Mouse (Mus musculus) skeletal muscle tissue, adult 2 months (tissue): ENCODE measurements around the gene Srebf1.

Experiments used
- DNase-seq: peaks from one replicate; pipeline ENCODE4 v3.0.0-alpha.2; 2012; ENCODE audit warnings: low read depth, low spot score

Gene Srebf1

GRCm38 (mm10) chr11:60182116-60182670, 40.2 kb downstream of the Srebf1 start:
- peak; percentile 72 for DNase-seq

GRCm38 (mm10) chr11:60178506-60178905, 43.9 kb downstream of the Srebf1 start:
- no peak for DNase-seq

GRCm38 (mm10) chr11:60178005-60178404, 44.4 kb downstream of the Srebf1 start:
- DNase-seq = no peak

- no peak for DNase-seq
Observed at GRCm38 (mm10) chr11:60176975-60177657, 45.3 kb downstream of the Srebf1 start.

- DNase-seq = peak; percentile 83
Observed at GRCm38 (mm10) chr11:60176182-60176974, 46.0 kb downstream of the Srebf1 start.

GRCm38 (mm10) chr11:60175371-60176181, 46.8 kb downstream of the Srebf1 start:
- DNase-seq = peak; percentile 82

GRCm38 (mm10) chr11:60173606-60174184, 48.7 kb downstream of the Srebf1 start:
- DNase-seq = no peak

- no peak for DNase-seq
Observed at GRCm38 (mm10) chr11:60172074-60172473, 50.3 kb downstream of the Srebf1 start.

- no peak for DNase-seq
Observed at GRCm38 (mm10) chr11:60168780-60169179, 53.6 kb downstream of the Srebf1 start.

- DNase-seq = peak; percentile 54
Observed at GRCm38 (mm10) chr11:60165076-60165475, 57.3 kb downstream of the Srebf1 start.

GRCm38 (mm10) chr11:60164450-60164849, 57.9 kb downstream of the Srebf1 start:
- no peak for DNase-seq

- DNase-seq = no peak
Observed at GRCm38 (mm10) chr11:60163362-60163761, 59.0 kb downstream of the Srebf1 start.

- DNase-seq = no peak
Observed at GRCm38 (mm10) chr11:60162547-60162946, 59.8 kb downstream of the Srebf1 start.

GRCm38 (mm10) chr11:60161146-60161874, 61.1 kb downstream of the Srebf1 start:
- no peak for DNase-seq

GRCm38 (mm10) chr11:60160454-60161114, 61.8 kb downstream of the Srebf1 start:
- DNase-seq = no peak

GRCm38 (mm10) chr11:60159955-60160354, 62.4 kb downstream of the Srebf1 start:
- no peak for DNase-seq

- no peak for DNase-seq
Observed at GRCm38 (mm10) chr11:60158271-60158670, 64.1 kb downstream of the Srebf1 start.

GRCm38 (mm10) chr11:60155690-60156089, 66.7 kb downstream of the Srebf1 start:
- DNase-seq = no peak

GRCm38 (mm10) chr11:60153936-60154335, 68.4 kb downstream of the Srebf1 start:
- DNase-seq = no peak

- no peak for DNase-seq
Observed at GRCm38 (mm10) chr11:60152339-60152738, 70.0 kb downstream of the Srebf1 start.
